Mouse (Mus musculus) thymus, postnatal 14 days (tissue): Measurements from ENCODE around the gene Evi5.

ENCODE experiments used
- DNase-seq: peaks from one replicate; pipeline ENCODE4 v3.0.0; 2021

The Evi5 gene

DNA sequence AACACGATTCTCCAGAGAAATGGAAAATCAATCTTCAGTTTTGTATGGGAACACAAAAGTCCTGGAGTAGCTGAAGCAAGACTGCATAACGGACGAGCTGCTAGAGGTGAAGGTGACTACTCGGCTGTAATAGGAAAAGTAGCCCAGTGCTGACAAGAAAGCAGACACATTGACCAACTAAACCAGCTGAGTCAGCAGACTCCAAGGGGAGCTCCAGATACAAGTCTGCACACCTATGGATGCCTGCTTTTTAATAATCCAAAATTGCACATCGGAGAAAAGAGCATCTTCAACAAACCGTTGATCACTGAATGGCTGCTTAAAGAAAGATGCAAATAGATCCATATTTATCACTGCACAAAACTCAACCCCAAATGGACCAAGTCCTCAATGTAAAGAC, 76.6 kb downstream of the Evi5 start:
- no peak for DNase-seq

DNA sequence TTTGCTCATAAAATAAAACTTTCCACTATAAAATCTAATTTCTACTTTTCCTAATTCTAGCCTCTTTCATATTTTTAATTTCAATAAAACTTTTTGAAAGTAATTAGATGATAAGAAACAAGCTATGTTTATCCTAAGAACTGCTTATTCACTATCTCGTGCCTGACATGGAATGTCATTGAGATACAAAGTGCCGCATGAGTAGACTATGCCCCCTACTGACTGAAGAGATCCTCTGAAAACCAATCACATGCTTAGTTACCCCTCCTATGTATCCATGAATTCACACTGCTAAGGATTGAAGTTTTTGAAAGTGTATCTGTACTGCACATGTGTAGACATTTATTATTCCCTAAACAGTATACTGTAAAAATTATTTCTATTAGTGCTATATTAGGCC, 81.0 kb downstream of the Evi5 start:
- DNase-seq, result peak; percentile 54

DNA sequence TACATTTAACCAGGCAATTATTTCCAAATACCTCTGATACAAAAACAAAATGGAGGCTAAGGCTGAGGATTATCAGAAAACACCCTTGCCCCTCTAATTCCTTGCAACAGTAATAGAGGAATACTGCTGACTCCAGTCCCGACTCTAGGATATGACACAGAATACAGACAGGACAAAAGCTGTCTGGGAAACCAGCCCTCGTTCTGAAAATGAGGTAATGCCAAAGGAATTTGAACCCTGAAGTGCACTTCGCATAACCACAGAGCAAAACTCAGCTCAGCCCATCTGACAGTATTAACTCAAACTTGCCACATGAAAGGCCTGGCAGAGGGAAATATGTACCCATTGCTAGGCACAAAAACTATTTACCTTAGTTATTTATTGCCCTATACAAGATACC, 81.6 kb downstream of the Evi5 start:
- DNase-seq, result no peak

DNA sequence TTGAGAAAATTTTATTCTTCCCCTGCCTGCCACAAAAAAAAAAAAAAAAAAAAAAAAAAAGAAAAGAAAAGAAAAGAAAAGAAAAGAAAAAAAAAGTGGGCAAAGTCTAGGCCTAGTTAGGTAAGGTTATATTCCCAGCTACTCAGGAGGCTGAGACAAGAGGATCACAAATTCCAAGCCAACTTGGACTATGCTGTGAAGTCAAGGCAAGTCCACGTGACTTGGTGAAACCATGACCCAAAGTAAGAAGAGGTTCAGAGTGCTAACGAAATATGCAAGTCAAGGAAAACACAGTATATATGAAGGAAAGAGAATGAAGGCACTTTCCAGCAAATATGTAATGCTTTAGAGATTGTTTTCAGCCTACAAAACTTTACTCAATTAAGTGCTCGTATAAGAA, 82.4 kb downstream of the Evi5 start:
- DNase-seq, result no peak

DNA sequence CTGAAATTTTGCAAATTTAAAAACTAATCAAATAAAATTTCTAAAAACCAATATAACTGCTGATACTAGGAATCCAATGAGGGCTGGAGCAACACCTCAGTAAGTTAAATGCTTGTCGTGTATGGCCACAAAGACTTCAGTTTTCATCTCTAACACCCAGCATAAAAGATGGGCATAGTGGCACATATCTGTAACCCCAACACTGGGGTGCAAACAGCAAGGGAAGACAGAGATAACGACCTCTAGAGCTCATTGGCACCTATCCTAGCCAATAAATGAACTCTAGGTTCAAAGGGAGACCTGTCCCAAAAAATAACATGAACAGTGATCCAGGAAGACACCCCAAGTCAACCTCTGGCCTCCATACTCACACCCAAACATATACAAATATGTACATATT, 82.9 kb downstream of the Evi5 start:
- DNase-seq, result no peak

DNA sequence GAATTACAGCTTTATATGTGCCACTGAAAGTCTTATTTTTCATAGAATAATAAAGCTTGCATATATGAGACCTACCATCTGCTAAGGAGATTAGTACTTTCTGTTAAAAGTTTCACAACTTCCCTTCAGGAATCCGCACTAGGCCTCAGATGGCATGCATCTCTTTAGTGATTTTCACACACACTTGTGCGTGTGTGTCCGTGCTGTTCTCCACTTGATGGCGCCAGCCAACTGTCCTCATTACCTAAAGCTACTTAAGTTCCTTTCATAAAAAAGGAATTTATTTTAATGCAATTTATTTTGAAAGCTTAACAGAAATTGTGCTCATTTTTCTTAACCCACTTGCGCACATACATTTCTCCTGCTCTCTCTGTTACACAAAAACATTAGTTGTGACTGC, 85.4 kb downstream of the Evi5 start:
- peak; percentile 37 for DNase-seq

DNA sequence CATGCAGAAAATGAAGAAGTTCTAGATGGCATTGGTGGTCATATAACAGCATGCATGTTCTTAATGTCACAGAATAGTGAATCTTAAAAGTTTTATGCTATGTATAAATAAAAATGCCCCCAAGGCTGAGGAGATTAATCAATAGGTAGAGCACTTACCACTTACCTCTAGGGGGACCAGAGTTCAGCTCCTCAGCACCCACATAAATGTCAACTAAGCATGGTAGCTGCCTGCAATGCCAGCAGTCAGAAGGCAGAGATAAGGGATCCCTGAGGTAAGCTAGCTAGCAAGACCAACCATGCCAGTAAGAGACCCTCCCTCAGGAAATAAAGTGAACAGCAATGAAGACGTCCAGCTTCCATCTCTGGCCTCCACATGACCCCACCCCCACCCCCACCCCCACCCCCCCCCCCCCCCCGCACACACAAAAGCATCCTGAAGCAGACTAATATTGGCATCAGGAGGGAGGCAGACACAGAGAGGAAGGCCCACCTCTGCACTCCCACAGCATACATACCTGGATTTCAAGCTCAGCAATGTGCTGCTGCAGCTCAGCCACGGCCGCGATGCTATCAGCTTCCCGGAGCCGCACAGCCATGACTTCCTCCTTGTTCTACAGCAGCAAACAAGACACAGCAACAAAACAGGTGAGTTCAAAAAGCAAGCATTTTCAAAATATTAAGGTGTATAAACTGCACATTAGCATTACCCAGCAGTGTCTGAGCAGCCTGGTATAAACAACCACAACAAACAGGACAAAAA, 87.0 kb downstream of the Evi5 start:
- DNase-seq, result peak; percentile 38

DNA sequence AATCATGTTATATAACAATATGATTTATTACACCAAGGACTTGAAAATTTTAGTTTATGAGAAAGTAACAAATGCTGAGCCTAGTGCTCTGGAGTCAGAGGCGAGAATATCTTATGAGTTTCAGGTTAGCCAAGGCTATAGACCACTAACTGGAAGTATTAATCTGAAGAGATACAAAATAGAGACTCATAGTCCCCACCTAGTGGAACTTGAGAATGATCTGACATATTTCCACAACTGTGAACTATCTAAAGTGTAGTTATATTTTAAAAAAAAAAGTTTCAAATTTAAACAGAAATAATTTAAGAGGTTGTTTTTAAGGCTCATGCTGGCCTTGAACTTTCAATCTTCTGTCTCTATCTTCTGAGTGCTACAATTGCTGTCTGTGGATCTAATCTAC, 92.5 kb downstream of the Evi5 start:
- DNase-seq, result no peak

DNA sequence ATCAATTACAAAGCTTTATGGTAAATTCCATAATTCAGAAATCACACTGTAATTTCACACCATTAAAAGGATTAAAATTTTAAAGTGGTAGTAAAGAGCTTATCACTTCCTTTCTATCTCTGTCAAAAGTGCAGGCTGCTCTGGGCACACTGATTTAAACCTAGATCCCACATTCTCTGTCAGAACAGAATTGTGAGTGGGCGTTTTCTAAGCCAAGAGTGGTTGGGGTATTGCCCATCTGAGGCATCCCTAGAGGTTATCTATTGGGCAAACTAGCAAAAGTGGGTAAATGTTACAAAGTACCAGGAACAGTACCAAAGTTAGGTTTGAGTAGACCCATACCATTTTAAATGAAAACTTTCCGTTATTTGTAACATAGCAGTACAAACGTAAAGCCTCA, 96.1 kb downstream of the Evi5 start:
- DNase-seq, result no peak

DNA sequence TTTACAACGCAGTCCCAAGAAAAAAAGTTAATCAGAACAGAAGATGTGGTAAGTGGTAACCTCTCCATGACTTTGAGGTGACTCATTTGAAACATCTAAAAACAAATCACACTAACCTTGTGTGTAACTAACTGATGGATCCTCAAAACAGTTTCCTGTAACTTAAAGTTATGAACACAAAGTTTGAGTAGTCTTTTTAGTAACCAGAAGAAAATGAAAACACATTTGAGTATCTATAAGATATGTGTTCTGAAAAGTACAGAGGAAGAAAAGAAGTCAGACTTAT, 97.4 kb downstream of the Evi5 start:
- DNase-seq, result no peak

DNA sequence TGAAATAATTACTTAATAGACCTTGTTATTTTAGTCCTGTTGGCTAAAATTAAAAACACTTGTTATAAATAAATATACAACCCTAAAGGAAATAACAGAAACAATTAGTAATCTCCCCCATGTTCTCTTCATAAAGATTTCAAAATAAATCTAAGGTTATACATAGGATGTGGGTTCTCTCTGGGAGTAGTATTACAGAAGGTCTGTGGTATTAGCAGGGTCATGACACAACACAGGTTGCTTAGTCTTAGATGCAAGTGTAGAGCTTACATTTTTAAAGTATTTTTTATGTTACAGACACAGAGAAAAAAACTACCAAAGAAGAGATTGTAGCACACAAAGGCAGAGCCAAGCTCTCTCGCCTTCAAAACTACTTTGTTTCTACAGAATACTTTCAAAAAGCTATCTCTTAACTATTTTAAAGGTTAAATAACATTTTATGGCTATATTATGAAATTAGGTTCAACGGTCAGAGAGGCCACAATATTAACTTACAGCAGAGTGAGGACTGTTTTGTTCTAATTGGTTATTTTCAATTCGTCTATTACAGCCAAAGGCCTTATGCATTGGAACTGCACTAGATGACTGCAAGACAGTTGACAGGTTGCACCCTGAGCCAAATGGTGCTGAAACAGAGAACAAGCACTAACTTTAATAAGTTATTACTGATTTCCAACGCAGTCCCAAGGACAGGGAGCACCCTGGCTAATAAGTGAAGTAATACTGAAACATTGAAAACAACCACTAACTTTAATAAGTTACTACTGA, 97.9 kb downstream of the Evi5 start:
- no peak for DNase-seq

DNA sequence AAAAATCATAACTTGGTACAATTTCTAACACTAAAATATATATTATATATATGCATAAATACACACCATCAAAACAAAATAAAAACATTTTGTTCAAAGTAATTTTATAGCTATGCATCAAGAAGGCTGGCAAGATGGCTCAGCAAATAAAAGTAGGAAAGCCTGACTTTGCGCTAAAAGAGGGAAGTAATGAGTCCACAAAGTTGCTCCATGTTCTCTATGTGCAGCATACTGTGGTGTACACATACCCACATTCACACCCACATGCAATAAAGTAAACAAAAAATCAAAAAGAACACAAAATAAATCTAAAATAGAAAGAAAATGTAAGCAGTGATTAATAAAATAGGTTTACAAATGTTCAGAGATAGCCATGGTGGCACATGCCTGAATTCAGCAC, 99.0 kb downstream of the Evi5 start:
- DNase-seq, result no peak

DNA sequence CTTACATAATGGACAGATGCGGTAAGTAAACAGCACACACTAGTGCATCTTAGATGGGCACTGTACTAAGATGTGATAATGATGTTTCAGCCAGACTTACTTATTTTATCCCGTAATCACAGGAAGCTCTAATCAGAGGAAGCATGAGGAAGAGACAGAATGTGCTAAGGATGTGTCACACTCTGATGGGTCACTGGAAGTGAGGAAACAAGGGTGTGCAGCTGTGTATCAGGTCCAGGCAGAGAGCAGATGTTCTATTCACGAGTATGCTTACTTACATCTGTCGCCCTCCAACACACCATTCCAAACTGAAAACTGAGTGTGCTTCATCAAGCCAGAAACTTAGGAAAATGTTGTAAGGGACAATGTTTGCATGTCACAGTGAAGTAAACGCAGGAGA, 102.9 kb downstream of the Evi5 start:
- no peak for DNase-seq

DNA sequence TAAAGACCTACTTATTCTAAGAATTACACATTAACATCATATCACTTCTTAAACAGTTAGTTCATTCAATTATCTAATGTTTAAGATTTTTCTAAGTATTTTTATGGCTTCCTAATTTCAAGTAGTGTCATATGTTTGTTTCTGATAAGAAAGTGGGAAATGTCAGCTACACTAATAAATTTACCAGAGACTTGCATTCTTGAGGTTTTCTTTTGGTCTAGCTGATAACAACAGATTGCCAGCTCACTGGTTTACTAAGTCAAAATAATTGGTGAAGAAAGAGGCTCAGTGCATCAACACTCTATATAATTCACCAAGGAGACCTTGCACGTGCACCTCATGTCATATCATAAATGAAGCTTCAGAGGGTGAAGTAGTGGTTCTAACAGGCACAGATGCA, 106.7 kb downstream of the Evi5 start:
- no peak for DNase-seq

DNA sequence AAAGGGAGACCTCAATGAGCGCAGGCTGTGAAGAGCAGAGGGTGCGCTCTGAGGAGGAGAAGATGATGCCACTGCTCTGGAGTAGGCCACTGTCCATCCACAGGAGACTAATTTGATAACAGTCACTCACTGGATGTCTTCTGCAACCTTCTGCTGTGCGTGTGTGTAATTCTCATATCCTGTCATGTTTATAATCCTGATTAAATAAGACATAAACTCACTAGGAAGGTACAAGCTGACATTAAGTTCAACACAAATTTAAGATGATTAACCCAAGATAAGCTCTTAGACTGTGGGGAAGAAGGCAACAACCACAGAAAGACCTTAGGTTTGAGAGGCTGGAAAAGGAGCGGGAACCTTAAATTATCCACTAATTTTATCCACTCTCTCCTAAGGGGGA, 109.0 kb downstream of the Evi5 start:
- no peak for DNase-seq

DNA sequence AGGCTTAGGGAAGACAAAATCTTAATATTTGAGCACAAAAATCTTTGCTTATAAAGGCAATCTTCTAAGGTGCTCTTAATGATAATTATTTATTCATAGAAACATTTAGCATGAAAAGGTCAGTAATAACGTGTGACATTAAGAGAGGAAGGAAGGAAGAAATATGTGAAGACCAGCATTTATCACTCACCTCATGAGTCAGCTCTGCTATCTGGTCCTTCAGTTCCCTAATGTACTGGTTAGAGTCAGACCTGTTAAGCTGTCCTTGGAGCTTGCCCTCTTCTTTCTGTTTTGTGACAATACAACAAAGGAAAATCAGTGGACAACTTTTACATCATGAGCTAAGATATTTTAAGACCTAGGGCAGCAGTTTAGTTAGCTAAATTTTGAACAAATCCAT, 110.4 kb downstream of the Evi5 start:
- no peak for DNase-seq

DNA sequence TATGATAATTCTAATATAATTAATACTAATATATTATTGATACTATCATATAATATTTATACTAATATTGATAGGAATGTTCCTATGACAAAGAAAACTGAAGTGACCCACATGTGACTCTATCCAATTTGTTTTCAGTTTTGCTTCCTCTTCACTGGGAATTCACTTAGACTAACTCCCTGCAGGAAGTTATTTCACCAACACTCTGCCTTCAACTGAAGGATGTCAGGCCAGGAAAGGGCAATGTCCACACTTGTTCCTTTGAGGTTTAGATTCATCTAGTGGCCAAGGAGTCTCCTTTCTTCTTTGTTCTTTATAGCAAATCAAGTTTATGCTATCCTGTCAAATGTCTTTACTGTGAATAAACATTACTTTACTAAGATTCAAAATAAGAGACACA, 111.2 kb downstream of the Evi5 start:
- no peak for DNase-seq

DNA sequence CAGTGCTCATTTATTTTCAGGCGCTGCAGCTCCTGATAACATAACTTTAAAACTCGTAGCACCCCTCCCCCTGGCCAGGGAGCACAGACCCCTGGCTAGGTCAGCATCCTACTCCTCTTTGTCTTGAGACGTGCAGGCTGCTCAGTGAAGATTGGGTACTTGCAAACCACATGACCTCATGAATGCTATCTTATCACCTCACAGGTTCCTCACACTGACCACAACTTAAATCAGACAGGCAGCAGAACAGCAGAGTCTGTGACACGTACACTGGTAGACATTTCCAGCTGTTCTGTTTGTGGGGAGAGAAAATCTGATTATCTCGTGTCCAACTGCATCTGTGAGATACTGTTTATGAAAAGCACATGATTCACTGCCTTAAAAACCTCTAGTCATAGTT, 115.8 kb downstream of the Evi5 start:
- no peak for DNase-seq

DNA sequence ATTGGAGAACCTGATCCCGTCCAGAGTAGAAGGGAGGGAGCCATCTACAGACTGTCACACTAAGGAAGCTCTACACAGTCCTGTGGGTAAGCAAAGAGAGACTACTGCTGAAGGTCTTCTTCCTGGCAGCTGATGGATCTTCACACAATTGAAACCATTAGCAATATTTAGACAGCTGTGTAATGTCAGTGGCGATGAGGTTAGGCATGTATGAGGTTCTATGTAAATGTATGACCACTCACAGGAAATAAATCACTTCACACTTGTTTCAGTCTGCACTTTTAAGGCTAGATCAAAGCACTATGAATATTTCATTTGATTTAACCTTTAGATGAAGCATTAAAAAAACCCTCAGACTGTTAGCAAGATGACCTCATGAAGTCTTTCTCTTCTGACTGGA, 118.8 kb downstream of the Evi5 start:
- no peak for DNase-seq

DNA sequence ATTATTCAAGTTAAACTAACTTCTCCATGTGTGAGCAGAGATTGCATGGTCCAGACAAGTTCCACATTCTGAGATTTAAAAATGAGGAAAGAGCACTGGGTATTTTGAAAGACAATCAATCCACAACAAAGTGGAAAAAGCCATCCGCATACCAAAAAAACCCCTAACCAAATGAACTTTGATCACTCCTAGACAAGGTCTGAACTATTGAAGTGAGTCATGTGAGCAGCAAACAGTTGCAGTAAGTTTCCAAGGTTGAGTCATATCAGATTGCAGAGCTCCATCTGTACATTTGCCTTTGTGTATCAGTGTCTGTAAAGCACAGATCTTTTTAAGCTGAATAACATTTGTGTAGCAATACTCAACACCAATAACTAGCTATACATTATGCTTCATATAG, 120.2 kb downstream of the Evi5 start:
- peak; percentile 30 for DNase-seq

DNA sequence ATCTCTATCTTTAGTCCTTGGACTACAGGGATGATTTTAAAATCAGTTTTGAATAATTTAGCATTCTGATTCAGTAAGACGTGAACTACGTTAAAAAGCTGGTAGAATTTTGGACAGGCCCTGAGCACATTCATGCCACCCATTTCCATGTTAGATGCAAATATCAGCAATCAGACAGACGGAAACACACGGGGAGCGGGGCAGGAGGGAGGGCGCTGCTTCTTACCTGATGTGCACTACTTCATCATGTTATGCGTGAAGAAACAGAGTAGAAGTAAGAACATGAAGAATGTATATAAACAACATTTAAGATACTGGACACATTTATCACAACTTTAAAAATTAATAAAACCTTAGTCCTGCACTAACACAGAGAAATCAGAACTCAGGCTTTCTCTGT, 121.3 kb downstream of the Evi5 start:
- DNase-seq, result no peak

DNA sequence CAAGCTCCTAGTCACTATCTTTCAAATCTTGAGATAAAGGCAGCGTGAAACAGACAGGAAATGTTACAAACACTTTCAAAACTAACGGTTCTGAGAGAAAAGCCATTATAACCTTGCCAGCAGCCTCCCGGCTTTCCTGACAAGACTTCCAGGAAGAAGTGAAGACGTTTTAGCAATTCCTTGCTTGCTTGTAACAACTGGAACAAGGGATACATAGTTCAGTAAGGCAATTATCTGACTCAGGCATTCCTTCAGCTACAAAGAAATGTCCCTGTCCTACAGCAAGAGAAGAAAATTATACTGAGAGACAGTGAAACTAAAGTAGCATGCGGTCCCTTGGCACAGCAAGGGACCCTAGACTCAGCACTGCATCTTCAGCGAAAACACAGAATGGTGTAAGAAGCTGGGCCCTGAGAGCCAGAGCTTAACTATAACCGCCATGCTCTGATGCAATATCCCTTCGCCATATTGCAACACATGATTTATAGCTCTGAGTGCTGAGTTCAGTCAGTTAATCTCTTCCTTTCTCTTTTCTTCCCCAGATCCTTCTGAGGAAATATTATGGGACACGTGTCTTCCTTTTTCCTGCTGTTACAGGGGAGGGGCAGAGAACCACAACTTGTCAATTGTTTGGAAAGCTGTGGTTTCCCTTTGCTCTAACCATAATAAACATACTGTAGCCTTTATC, 125.5 kb downstream of the Evi5 start:
- DNase-seq, result peak; percentile 31

DNA sequence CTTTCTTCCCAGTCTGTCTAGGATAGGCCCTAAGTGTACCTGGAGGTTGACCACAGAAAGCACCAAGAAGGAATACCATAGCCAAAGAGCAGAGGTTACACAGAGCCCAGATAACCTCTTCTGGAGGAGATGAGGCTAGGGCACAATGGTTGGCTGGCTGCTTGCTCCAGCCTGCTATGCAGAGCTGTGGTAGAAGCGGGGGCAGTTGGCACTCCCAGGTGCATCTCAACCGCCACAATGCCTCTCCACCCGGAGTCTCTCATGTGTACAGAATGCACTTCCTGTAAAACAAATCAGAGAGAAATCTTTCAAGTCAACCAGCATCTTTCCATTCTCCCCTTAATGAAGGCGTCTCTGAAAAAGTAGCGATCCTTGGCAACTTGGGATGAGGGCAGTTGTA, 135.9 kb downstream of the Evi5 start:
- DNase-seq, result peak; percentile 88

DNA sequence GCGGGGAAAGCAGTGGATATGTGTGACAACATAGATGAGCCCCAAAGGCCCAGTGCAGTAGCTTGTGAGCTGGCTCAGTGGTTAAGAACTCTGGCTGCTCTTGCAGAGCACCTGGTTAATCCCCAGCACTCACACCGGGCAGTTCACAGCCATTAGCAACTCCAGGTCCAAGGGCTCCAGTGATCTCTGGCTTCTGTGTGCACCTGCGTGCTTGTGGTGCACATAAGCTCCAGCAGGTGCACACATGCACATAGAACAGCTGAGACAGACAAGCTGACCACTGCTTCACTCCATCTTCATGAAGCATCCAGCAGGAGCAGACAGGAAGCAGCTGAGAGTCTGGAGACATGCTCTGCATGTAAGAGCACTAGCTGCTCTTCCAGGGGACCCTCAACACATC, 136.6 kb downstream of the Evi5 start:
- peak; percentile 55 for DNase-seq
